Mouse (Mus musculus): ENCODE measurements around the gene Zcrb1. TPM values are rescaled to one million over a fixed set of nuclear protein-coding genes. Genes with fewer than 3 reads are reported as not detected.

Zcrb1 gene
- polyA plus RNA-seq (2014; fragmentation: Illumina TruSeq; extraction: RNeasy Lipid Tissue Mini Kit (QIAGEN cat#74804)): 238 TPM

GRCm38 (mm10) chr15:93397826-93398698 lies at the start of gene Zcrb1, which contains the start of gene Pphln1:
Gene Zcrb1 (minus strand): TSS chr15:93398334.
Gene Pphln1 (plus strand): TSS chr15:93398350.

GRCm38 (mm10) chr15:93336925-93337761 lies 61.0 kb downstream of the Zcrb1 start, which contains the start of gene Yaf2:
Gene Yaf2 (minus strand): TSS chr15:93336935.

Other genes starting within 250 kb of the Zcrb1 start
- 66.5 TPM for gene Gxylt1, start 123.2 kb downstream of the Zcrb1 start, polyA plus RNA-seq (2014; fragmentation: Illumina TruSeq; extraction: RNeasy Lipid Tissue Mini Kit (QIAGEN cat#74804))
- gene Yaf2, start 61.4 kb downstream of the Zcrb1 start, polyA plus RNA-seq (2014; fragmentation: Illumina TruSeq; extraction: RNeasy Lipid Tissue Mini Kit (QIAGEN cat#74804)): 102 TPM
- gene Pphln1, start within 50 bp of the Zcrb1 start, polyA plus RNA-seq (2014; fragmentation: Illumina TruSeq; extraction: RNeasy Lipid Tissue Mini Kit (QIAGEN cat#74804)): 73.1 TPM
- gene Prickle1, start 197.6 kb upstream of the Zcrb1 start, polyA plus RNA-seq (2014; fragmentation: Illumina TruSeq; extraction: RNeasy Lipid Tissue Mini Kit (QIAGEN cat#74804)): 17.2 TPM

Measured in ovary, adult 10 weeks (tissue).